Mouse (Mus musculus) small intestine, adult 2 months (tissue): ENCODE results near the gene Actn2. TPM values are rescaled to one million over a fixed set of nuclear protein-coding genes. Genes with fewer than 3 reads are reported as not detected.

Source experiments
- H3K27ac ChIP-seq: fragments of 200-500 bp; 2 replicates; pipeline ENCODE4 v1.5.1; 2012; ENCODE audit warnings: low read depth, low read length, control low read depth, inconsistent platforms; ENCODE audit not compliant: insufficient read depth
- H3K27me3 ChIP-seq: fragments of 200-500 bp; 2 replicates; pipeline ENCODE4 v1.6.1; 2012; ENCODE audit warnings: mild to moderate bottlenecking, moderate library complexity, low read length, inconsistent platforms; ENCODE audit not compliant: control insufficient read depth, insufficient read depth
- H3K36me3 ChIP-seq: fragments of 200-500 bp; 2 replicates; pipeline ENCODE4 v1.6.1; 2012; ENCODE audit warnings: mild to moderate bottlenecking, low read length, control low read depth, inconsistent platforms; ENCODE audit not compliant: control insufficient read depth, insufficient read depth
- H3K4me1 ChIP-seq: fragments of 200-500 bp; 2 replicates; pipeline ENCODE4 v1.6.1; 2012; ENCODE audit warnings: low read length, inconsistent platforms, mixed read lengths; ENCODE audit not compliant: control insufficient read depth, insufficient read depth, insufficient read length
- H3K4me3 ChIP-seq: fragments of 200-500 bp; 2 replicates; pipeline ENCODE4 v1.5.1; 2012; ENCODE audit warnings: low read depth, mild to moderate bottlenecking, control low read depth, inconsistent platforms, low read length, moderate library complexity
- CTCF ChIP-seq: fragments of 200-500 bp; IDR thresholded peaks from 2 replicates; pipeline ENCODE4 v1.5.1; 2012; ENCODE audit warnings: low read depth, mild to moderate bottlenecking, control low read depth, inconsistent platforms, low read length, moderate library complexity, mixed read lengths; ENCODE audit not compliant: insufficient replicate concordance, insufficient read length; ENCODE audit errors: extremely low read depth
- POLR2A ChIP-seq: fragments of 200-500 bp; IDR thresholded peaks from 2 replicates; pipeline ENCODE4 v1.6.1; 2012; ENCODE audit warnings: low read depth, mild to moderate bottlenecking, control low read depth, inconsistent platforms, low read length, moderate library complexity
- WGBS: fragments of 180-500 bp; shearing (Covaris S2); methylation state at CpG from one replicate; pipeline ENCODE4 v1.1.7; 2018; 5-methylcytosine and 5-hydroxymethylcytosine counted together
- polyA plus RNA-seq: library from polyadenylated mRNA; depleted of rRNA; stranded (reverse); fragments of >200 nt; gene quantifications from 2 replicates; pipeline ENCODE4 v1.2.3, GENCODE M21; 2012; rRNA removed

Gene Actn2
- polyA plus RNA-seq, 1 experiment, result 6.9 TPM

GRCm38 (mm10) chr13:12228248-12228647 lies 112.3 kb downstream of the Actn2 start:
- Histone ChIP-seq H3K27ac (no peak overlapping the region), H3K36me3 (peaks cover 12% of the 10 kb centered on the region)
- 87% methylated on average over 4 of the region's 4 CpGs for WGBS

GRCm38 (mm10) chr13:12227606-12228005 lies 113.0 kb downstream of the Actn2 start:
- TF ChIP-seq POLR2A, result no peak
- no peak for TF ChIP-seq CTCF
- Histone ChIP-seq H3K36me3 (peaks cover 12% of the 10 kb centered on the region), H3K4me1 (no peaks in the 10 kb centered on the region), H3K4me3 (no peak overlapping the region), H3K27ac (no peak overlapping the region), H3K27me3 (no peaks in the 10 kb centered on the region)
- WGBS, result 66% methylated on average over 5 of the region's 5 CpGs

More at GRCm38 (mm10) chr13:12228248-12228647, 112.3 kb downstream of the Actn2 start:
- Histone ChIP-seq H3K4me3 (no peak overlapping the region), H3K4me1 (no peaks in the 10 kb centered on the region), H3K27me3 (no peaks in the 10 kb centered on the region)
- TF ChIP-seq CTCF (no peak), POLR2A (no peak)

Other genes with a start within 250 kb of the Actn2 start
- 0.37 TPM in 2 replicates for gene Ryr2, start 233.8 kb downstream of the Actn2 start, polyA plus RNA-seq
- gene Mtr, start 82.6 kb downstream of the Actn2 start, polyA plus RNA-seq, result 0.86 and 2.0 TPM in 2 replicates
- 10.0 and 11.7 TPM in 2 replicates for gene Heatr1, start 54.3 kb upstream of the Actn2 start, polyA plus RNA-seq
- 8.9 and 23.1 TPM in 2 replicates for gene Lgals8, start 124.2 kb upstream of the Actn2 start, polyA plus RNA-seq
- gene Edaradd, start 179.7 kb upstream of the Actn2 start, polyA plus RNA-seq, result 0.14 and 0.34 TPM in 2 replicates
- 5.2 and 12.5 TPM in 2 replicates for gene Ero1lb, start 225.1 kb upstream of the Actn2 start, polyA plus RNA-seq